Mouse (Mus musculus): ENCODE data around the gene Dock11.

The Dock11 gene

DNA sequence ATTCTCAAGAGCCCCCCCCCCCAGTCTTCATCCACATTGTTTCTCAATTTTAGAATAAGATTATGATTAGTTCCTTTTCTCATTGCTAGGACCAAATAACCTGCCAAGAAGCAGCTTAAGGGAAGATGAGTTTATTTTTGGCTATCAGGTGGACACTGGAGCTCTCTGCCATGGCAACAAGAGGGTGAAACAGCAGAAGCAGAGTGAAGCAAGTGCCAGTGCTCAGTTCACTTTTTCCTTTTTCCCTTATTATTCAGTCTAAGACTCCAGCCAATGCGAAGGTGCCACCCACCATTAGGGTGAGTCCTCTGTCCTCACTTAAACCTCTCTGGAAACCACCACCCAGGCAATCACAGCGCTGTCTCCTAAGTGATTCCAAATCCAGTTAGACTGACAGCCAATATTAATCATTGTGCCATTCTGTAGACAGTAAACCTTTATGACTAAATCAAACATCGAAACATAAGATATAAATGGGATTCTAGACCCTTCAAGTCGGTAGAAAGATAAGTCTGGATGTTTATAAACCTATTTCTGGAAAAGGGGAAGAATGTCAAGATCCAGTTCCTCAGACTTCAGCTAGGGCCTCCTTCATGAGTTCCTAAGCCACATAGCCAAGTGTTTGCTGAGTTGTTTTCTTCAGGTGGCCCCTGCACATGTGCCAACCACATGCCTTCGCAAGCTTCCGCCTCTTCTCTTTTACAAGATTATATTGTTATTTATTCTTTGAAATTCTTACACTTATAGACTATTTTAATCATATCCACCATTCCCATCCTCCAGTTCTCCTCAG is 200.0 kb downstream of the Dock11 start:
- intact Hi-C loops (cut with DNase I), result no loop called here

DNA sequence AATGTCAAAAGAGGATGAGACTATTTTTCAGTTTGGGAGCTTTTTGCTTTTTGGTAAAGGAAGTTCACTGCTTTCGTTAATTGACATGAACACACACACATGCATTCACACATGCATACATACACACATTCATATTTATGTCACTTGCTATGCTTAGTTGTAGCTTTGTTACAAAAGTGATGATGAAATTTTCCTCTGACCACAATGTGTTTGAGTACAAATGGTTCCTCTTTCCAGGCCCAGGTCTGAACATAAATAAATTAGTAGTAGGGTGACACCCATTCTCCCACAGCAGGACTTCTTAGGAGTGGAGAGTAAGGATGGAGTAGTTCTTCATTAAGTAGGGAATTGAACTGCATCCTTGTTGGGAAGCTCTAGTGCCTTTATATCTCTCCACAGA is 212.3 kb downstream of the Dock11 start:
- intact Hi-C loops (cut with DNase I), result no loop called here

DNA sequence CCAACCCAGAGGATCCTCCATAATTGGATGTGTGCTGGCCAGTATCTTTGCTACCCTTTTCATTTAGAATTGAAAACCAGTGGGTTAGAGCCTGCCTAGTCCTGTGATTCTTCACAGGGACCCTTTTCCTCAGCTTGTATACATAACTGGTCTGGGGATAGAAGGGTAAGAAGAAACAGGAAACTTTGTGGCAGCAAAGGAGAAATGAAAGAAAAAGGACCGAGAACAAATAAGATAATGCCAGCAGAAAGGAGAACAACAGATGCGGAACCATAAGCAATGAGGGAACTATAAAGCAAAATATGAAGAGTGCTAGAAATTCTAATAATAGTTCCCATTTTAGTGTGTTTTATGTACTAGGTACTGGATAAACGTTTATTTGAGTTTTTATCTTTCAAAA is 212.7 kb downstream of the Dock11 start:
- intact Hi-C loops (cut with DNase I), result no loop called here

DNA sequence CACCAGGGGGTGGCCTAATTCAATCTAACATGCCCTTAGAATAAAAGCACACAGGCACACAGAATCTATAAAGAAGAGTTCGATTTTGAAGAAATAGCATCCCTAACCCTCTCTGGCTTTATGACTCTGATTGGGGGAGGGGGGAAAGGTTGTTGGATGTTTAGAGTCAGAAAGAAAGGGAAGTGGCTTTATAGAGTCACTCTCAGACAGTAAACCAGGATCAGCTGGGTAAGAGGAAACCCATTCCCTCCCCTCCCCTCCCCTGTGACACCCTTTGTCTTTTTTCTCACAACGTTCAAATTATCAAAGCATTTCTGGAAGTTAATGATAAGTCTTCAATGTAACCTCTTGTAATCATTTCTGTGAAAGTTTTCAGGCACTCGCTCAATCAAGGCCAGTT is 220.0 kb downstream of the Dock11 start:
- intact Hi-C loops (cut with DNase I), result no loop called here

DNA sequence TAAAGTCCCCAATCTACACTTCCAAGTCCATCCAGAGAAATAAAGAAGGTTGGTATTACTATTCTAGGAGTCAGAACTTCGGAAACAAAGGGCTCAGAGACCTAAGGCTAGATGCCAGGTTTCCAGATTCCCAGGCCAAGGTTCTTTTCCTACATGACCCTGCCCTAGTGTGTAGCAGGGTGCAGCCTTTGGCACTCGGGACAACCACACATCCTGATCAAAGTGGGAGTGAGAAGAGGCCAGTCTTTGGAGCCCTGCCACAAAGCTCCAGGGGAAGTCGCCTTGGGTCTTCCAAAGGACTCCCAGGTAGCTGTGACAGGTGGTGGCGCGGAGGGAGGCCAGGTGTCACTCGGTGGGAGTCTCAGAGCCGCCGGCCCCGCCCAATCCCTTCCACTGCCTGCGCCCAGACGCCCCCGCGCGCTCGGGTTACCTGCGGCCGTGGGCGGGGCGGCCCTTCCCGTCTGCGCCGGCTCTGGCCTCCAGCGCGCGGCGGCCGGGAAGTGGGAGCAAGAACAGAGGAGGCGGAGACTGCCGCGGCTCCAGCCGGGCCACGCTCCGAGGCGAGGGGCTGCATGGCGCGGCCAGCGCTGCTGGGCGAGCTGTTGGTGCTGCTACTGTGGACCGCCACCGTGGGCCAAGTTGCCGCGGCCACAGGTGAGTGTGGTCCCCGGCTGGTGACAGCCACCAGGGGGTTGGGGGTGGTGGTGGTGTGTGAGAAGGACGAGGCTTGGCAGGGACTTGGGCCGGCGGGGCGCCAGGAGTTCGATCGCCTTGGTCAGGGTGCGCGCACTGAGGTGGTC is 223.2 kb downstream of the Dock11 start, which contains the start of gene Il13ra1:
Gene Il13ra1, plus strand, starts transcription at position 489 of the 800 bp plus-strand sequence.
- intact Hi-C loops (cut with DNase I), result no loop called here

DNA sequence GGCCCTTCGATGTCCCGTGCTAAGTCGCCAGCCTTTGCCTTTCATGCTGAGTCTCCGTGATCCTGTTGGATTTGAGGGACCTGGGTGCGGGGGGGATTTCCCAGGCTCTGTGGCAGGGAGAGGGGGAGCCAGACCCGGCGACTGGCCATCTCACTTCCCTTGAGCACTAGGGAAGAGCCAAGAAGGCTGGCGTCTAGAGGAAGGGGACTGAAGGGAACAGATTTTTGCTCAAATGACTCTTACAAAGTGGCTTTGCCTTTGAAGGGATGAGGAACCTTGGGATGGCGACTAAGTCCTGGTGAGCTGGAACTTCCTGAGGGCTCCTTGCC is 223.8 kb downstream of the Dock11 start:
- intact Hi-C loops (cut with DNase I), result no loop called here

DNA sequence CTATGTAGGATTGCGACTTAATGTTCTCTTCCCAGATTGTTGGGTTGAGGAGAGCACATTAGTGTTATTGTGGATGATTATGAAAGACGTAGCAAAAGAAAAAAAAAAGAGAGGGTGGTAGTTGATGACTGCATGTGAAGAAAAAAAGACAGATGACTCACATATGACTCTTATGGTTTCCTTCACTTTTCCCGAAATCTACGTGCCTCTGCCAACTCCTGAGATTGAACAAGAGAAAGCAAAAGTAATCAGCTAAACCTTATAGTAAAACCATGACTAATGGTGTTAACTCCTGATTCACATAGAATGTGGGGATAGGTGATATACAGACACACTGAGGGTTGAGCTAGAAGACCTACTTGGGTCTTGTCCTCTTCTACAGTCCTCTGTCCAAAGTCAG is 226.5 kb downstream of the Dock11 start:
- intact Hi-C loops (cut with DNase I), result no loop called here

Data from adrenal gland (tissue).